Mouse (Mus musculus): ENCODE measurements around the gene Scarf1. TPM values are rescaled to one million over a fixed set of nuclear protein-coding genes. Genes with fewer than 3 reads are reported as not detected.
"Not testable (repeated sequence)": the region's sequence is repeated elsewhere in the genome, so short reads cannot be mapped to it uniquely, and the experiment has no call there.

The Scarf1 gene
- total RNA-seq, 1 experiment from 2014 or later = 12.7 TPM

GRCm38 (mm10) chr11:75537491-75538183, 24.3 kb downstream of the Scarf1 start:
- DNase-seq = peak; percentile 45

GRCm38 (mm10) chr11:75538184-75538969, 25.0 kb downstream of the Scarf1 start:
- DNase-seq = no peak

GRCm38 (mm10) chr11:75538970-75539299, 25.6 kb downstream of the Scarf1 start:
- DNase-seq = no peak

- no peak for DNase-seq
These were observed 26.9 kb downstream of the Scarf1 start for GRCm38 (mm10) chr11:75540209-75540608.

GRCm38 (mm10) chr11:75540710-75541581, 27.6 kb downstream of the Scarf1 start:
- DNase-seq = no peak

- no peak for DNase-seq
These were observed 31.4 kb downstream of the Scarf1 start for GRCm38 (mm10) chr11:75544713-75545112.

GRCm38 (mm10) chr11:75546057-75546456, 32.7 kb downstream of the Scarf1 start:
- DNase-seq = no peak

GRCm38 (mm10) chr11:75549658-75550111, 36.3 kb downstream of the Scarf1 start:
- peak; percentile 50 for DNase-seq

- no peak for DNase-seq
These were observed 37.0 kb downstream of the Scarf1 start for GRCm38 (mm10) chr11:75550200-75550946.

- DNase-seq = no peak
These were observed 38.0 kb downstream of the Scarf1 start for GRCm38 (mm10) chr11:75551321-75551720.

GRCm38 (mm10) chr11:75551961-75552441, 38.7 kb downstream of the Scarf1 start:
- DNase-seq = no peak

GRCm38 (mm10) chr11:75552906-75553482, 39.7 kb downstream of the Scarf1 start:
- DNase-seq = no peak

GRCm38 (mm10) chr11:75556006-75556405, 42.7 kb downstream of the Scarf1 start:
- not testable (repeated sequence) for DNase-seq

GRCm38 (mm10) chr11:75557142-75557541, 43.8 kb downstream of the Scarf1 start:
- DNase-seq = no peak

GRCm38 (mm10) chr11:75558101-75558500, 44.8 kb downstream of the Scarf1 start:
- DNase-seq = no peak

- no peak for DNase-seq
These were observed 46.6 kb downstream of the Scarf1 start for GRCm38 (mm10) chr11:75559870-75560504.

- DNase-seq = no peak
These were observed 47.4 kb downstream of the Scarf1 start for GRCm38 (mm10) chr11:75560530-75561409.

- DNase-seq = no peak
These were observed 48.1 kb downstream of the Scarf1 start for GRCm38 (mm10) chr11:75561410-75561791.

- no peak for DNase-seq
These were observed 49.5 kb downstream of the Scarf1 start for GRCm38 (mm10) chr11:75562840-75563239.

Measured in adrenal gland, postnatal 14 days (tissue).